ENCODE assay signal across 9 mouse cellular contexts in genomic region chr10:80586407-80587304, GRCm38 (mm10). TPM values are rescaled to one million over a fixed set of nuclear protein-coding genes. Genes with fewer than 3 reads are reported as not detected.
DNase-seq lines count a peak whose midpoint lies in the region; ATAC-seq and TF ChIP-seq lines count a peak whose summit lies in the region.
"Had no signal": no experiment of that assay in that cellular context is flagged by ENCODE, and none has a peak within 500 bp of the region (broad histone marks: within the 10 kb centered on the region; RNA-seq: fewer than 3 reads in every experiment).

No protein-coding gene starts in this region.

- peak overlapping the region; percentile 84 for H3K27ac ChIP-seq in heart, embryonic 10.5 days
- peak overlapping the region; percentile 73 for H3K27ac ChIP-seq in testis, adult 2 months (ENCODE audit: control insufficient read depth, insufficient read depth, low read depth, low read length)
- H3K27ac ChIP-seq in limb, embryonic 11.5 days (replicated peaks; ENCODE audit: low read depth, low read length): peak overlapping the region; percentile 68; the same call in 1 of the 2 replicates
- H3K27ac ChIP-seq in stomach, embryonic 15.5 days: peak overlapping the region; percentile 57; the same call in 1 of the 2 replicates

- ATAC-seq in limb, embryonic 11.5 days (ENCODE audit: insufficient number of reproducible peaks, low FRiP score, low TSS enrichment, low read depth): no peak
- no peak for ATAC-seq in stomach, embryonic 15.5 days (ENCODE audit: insufficient read depth, low FRiP score, low read depth)

- 93% methylated on average over 50 of the region's 51 CpGs for WGBS in heart, embryonic 10.5 days
- WGBS in limb, embryonic 11.5 days: 94% methylated on average over 45 of the region's 51 CpGs
- 93% methylated on average over 48 of the region's 51 CpGs for WGBS in stomach, embryonic 15.5 days

- no peaks in the 10 kb centered on the region for H3K27me3 ChIP-seq in heart, embryonic 10.5 days (ENCODE audit: insufficient read depth, poor library complexity, severe bottlenecking)
- no peaks in the 10 kb centered on the region for H3K27me3 ChIP-seq in testis, adult 2 months (ENCODE audit: control insufficient read depth, insufficient read depth, low read length)
- H3K27me3 ChIP-seq in limb, embryonic 11.5 days (ENCODE audit: control insufficient read depth, insufficient read depth, low read length): no peaks in the 10 kb centered on the region
- H3K27me3 ChIP-seq in stomach, embryonic 15.5 days (replicated peaks): no peaks in the 10 kb centered on the region
- H3K27me3 ChIP-seq: CH12.LX had no signal

- peak overlapping the region; percentile 7 for H3K4me2 ChIP-seq in limb, embryonic 11.5 days (ENCODE audit: low read depth, severe bottlenecking)
- peak overlapping the region; percentile 0; the same call in 1 of the 2 replicates for H3K4me2 ChIP-seq in stomach, embryonic 15.5 days

- no peak for TF ChIP-seq CTCF in testis, adult 2 months (IDR thresholded peaks at IDR 0.05; ENCODE audit: control insufficient read depth, insufficient read depth, insufficient replicate concordance, low read depth, low read length)

- H3K4me3 ChIP-seq in heart, embryonic 10.5 days: peak overlapping the region; percentile 35
- H3K4me3 ChIP-seq in testis, adult 2 months (ENCODE audit: control insufficient read depth, low read depth, low read length): peak overlapping the region; percentile 85
- H3K4me3 ChIP-seq in limb, embryonic 11.5 days (ENCODE audit: low read depth, low read length): 0 out of 2 replicates have a peak overlapping the region, but pooled peaks have one; percentile 3
- peak overlapping the region; percentile 16 for H3K4me3 ChIP-seq in stomach, embryonic 15.5 days (replicated peaks)

- no peaks in the 10 kb centered on the region for H3K9me3 ChIP-seq in heart, embryonic 10.5 days
- no peaks in the 10 kb centered on the region for H3K9me3 ChIP-seq in limb, embryonic 11.5 days (ENCODE audit: control insufficient read depth, low read length)
- no peaks in the 10 kb centered on the region for H3K9me3 ChIP-seq in stomach, embryonic 15.5 days

- TF ChIP-seq POLR2A in testis, adult 2 months (IDR thresholded peaks at IDR 0.05; ENCODE audit: control insufficient read depth, low read depth, low read length): no peak; the same call in 1 of the 2 replicates

- no peak for DNase-seq in heart, embryonic 10.5 days (ENCODE audit: low spot score)
- no peak for DNase-seq in heart, adult 8-10 months (ENCODE audit: low spot score)
- DNase-seq in testis, postnatal 10 days (ENCODE audit: low spot score): no peak
- DNase-seq in limb, embryonic 11.5 days (ENCODE audit: low spot score): no peak
- DNase-seq in frontal cortex, adult 2 months (ENCODE audit: extremely low spot score in 1 of 2, low spot score in 1 of 2): no peak
- no peak for DNase-seq in urinary bladder, postnatal 25 days (ENCODE audit: low spot score)

- H3K9ac ChIP-seq in limb, embryonic 11.5 days (ENCODE audit: low read length): no peak overlapping the region; the same call in 1 of the 2 replicates
- H3K9ac ChIP-seq in stomach, embryonic 15.5 days: no peak overlapping the region

- peaks cover 65% of the 10 kb centered on the region for H3K4me1 ChIP-seq in heart, embryonic 10.5 days
- H3K4me1 ChIP-seq in testis, adult 2 months (ENCODE audit: control insufficient read depth, insufficient read depth, low read length): peaks cover 34% of the 10 kb centered on the region
- peaks cover 13% of the 10 kb centered on the region for H3K4me1 ChIP-seq in limb, embryonic 11.5 days (ENCODE audit: control insufficient read depth, insufficient read depth, low read length)
- H3K4me1 ChIP-seq in stomach, embryonic 15.5 days: peaks cover 24% of the 10 kb centered on the region

- peaks cover 47% of the 10 kb centered on the region for H3K36me3 ChIP-seq in heart, embryonic 10.5 days
- no peaks in the 10 kb centered on the region for H3K36me3 ChIP-seq in testis, adult 2 months (ENCODE audit: control insufficient read depth, insufficient read depth, low read length)
- H3K36me3 ChIP-seq in limb, embryonic 11.5 days (ENCODE audit: control insufficient read depth, insufficient read depth, low read length): peaks cover 10% of the 10 kb centered on the region
- H3K36me3 ChIP-seq in stomach, embryonic 15.5 days: peaks cover 21% of the 10 kb centered on the region; the same call in 1 of the 2 replicates

RNA-seq across cellular contexts. Expression of gene Abhd17a, which starts 3.5 kb away (rescaled TPM):
- polyA plus RNA-seq in heart, embryonic 10.5 days (2016; fragmentation: Nextera tagmentation; extraction: Ambion mirVana): 94.1 and 120 TPM in 2 replicates
- 10 to 100 TPM; 44.7 to 48.1 (median 46.9) TPM for total RNA-seq in heart, adult 8-10 months (2022)
- polyA plus RNA-seq in testis, adult 2 months (2012; rRNA removed): 246 and 291 TPM in 2 replicates
- 114 and 121 TPM in 2 replicates for polyA plus RNA-seq in limb, embryonic 11.5 days (2014; fragmentation: Nextera tagmentation; extraction: Ambion mirVana)
- polyA plus RNA-seq in stomach, embryonic 15.5 days (2015; fragmentation: Nextera tagmentation; extraction: Ambion mirVana): 102 and 103 TPM in 2 replicates
- polyA plus RNA-seq in frontal cortex, adult 2 months (2012; rRNA removed): 253 and 271 TPM in 2 replicates

RNA-seq across cellular contexts. Expression of gene Klf16, which starts 9.5 kb away (rescaled TPM):
- polyA plus RNA-seq in heart, embryonic 10.5 days (2016; fragmentation: Nextera tagmentation; extraction: Ambion mirVana): 7.9 and 8.1 TPM in 2 replicates
- 1 to 10 TPM; 3.5 to 5.0 (median 4.7) TPM for total RNA-seq in heart, adult 8-10 months (2022)
- polyA plus RNA-seq in testis, adult 2 months (2012; rRNA removed): 7.5 and 7.7 TPM in 2 replicates
- polyA plus RNA-seq in limb, embryonic 11.5 days (2014; fragmentation: Nextera tagmentation; extraction: Ambion mirVana): 5.7 and 6.6 TPM in 2 replicates
- 9.3 and 10.3 TPM in 2 replicates for polyA plus RNA-seq in stomach, embryonic 15.5 days (2015; fragmentation: Nextera tagmentation; extraction: Ambion mirVana)
- polyA plus RNA-seq in frontal cortex, adult 2 months (2012; rRNA removed): 37.9 and 41.5 TPM in 2 replicates

RNA-seq across cellular contexts. Expression of gene Scamp4, which starts 16.0 kb away (rescaled TPM):
- 97.4 and 97.9 TPM in 2 replicates for polyA plus RNA-seq in heart, embryonic 10.5 days (2016; fragmentation: Nextera tagmentation; extraction: Ambion mirVana)
- 10 to 100 TPM; 20.0 to 25.2 (median 21.9) TPM for total RNA-seq in heart, adult 8-10 months (2022)
- 58.8 and 61.6 TPM in 2 replicates for polyA plus RNA-seq in testis, adult 2 months (2012; rRNA removed)
- 68.8 and 73.0 TPM in 2 replicates for polyA plus RNA-seq in limb, embryonic 11.5 days (2014; fragmentation: Nextera tagmentation; extraction: Ambion mirVana)
- polyA plus RNA-seq in stomach, embryonic 15.5 days (2015; fragmentation: Nextera tagmentation; extraction: Ambion mirVana): 86.1 and 93.0 TPM in 2 replicates
- 61.0 and 66.1 TPM in 2 replicates for polyA plus RNA-seq in frontal cortex, adult 2 months (2012; rRNA removed)

RNA-seq across cellular contexts. Expression of gene Adat3, which starts 16.0 kb away (rescaled TPM):
- 5.8 and 9.3 TPM in 2 replicates for polyA plus RNA-seq in heart, embryonic 10.5 days (2016; fragmentation: Nextera tagmentation; extraction: Ambion mirVana)
- under 1 TPM; 0.44 to 0.81 (median 0.73) TPM for total RNA-seq in heart, adult 8-10 months (2022)
- polyA plus RNA-seq in testis, adult 2 months (2012; rRNA removed): 46.6 and 56.1 TPM in 2 replicates
- polyA plus RNA-seq in limb, embryonic 11.5 days (2014; fragmentation: Nextera tagmentation; extraction: Ambion mirVana): 9.7 and 9.8 TPM in 2 replicates
- polyA plus RNA-seq in stomach, embryonic 15.5 days (2015; fragmentation: Nextera tagmentation; extraction: Ambion mirVana): 6.1 and 6.4 TPM in 2 replicates
- polyA plus RNA-seq in frontal cortex, adult 2 months (2012; rRNA removed): 5.6 and 8.1 TPM in 2 replicates

RNA-seq across cellular contexts. Expression of gene Gm49322, which starts 19.2 kb away (rescaled TPM):
- 3.1 and 3.5 TPM in 2 replicates for polyA plus RNA-seq in heart, embryonic 10.5 days (2016; fragmentation: Nextera tagmentation; extraction: Ambion mirVana)
- total RNA-seq in heart, adult 8-10 months (2022): under 1 TPM; 0.17 to 0.57 (median 0.30) TPM
- polyA plus RNA-seq in testis, adult 2 months (2012; rRNA removed): 1.9 and 2.1 TPM in 2 replicates
- polyA plus RNA-seq in limb, embryonic 11.5 days (2014; fragmentation: Nextera tagmentation; extraction: Ambion mirVana): 2.1 and 2.6 TPM in 2 replicates
- 3.9 TPM in 2 replicates for polyA plus RNA-seq in stomach, embryonic 15.5 days (2015; fragmentation: Nextera tagmentation; extraction: Ambion mirVana)
- 2.8 and 3.1 TPM in 2 replicates for polyA plus RNA-seq in frontal cortex, adult 2 months (2012; rRNA removed)

Comparison
In these comparisons a context has a peak if more than half of its experiments do, and no peak if none do; other contexts are left out.
1. H3K4me3 ChIP-seq: peak in every context shown above with its lines; median percentile 85 in testis, adult 2 months; 35 in heart, embryonic 10.5 days; 16 in stomach, embryonic 15.5 days; 3 in limb, embryonic 11.5 days.